Mouse (Mus musculus): Measurements from ENCODE around the gene Riiad1.

The Riiad1 gene

GRCm38 (mm10) chr3:94476301-94477035 lies 3.7 kb downstream of the Riiad1 start:
- DNase-seq (ENCODE audit: low read depth, low spot score), result no peak
- no peaks in the 10 kb centered on the region for H3K36me3 ChIP-seq (ENCODE audit: control insufficient read depth, insufficient read depth, low read length, poor library complexity, severe bottlenecking)
- no peaks in the 10 kb centered on the region; the same call in 1 of the 2 replicates for H3K27me3 ChIP-seq (ENCODE audit: control insufficient read depth, insufficient read depth, low read length, poor library complexity, severe bottlenecking)

- DNase-seq (ENCODE audit: low read depth, low spot score), result no peak
- H3K27me3 ChIP-seq (ENCODE audit: control insufficient read depth, insufficient read depth, low read length, poor library complexity, severe bottlenecking), result no peaks in the 10 kb centered on the region; the same call in 1 of the 2 replicates
- H3K36me3 ChIP-seq (ENCODE audit: control insufficient read depth, insufficient read depth, low read length, poor library complexity, severe bottlenecking), result no peaks in the 10 kb centered on the region
Measured at GRCm38 (mm10) chr3:94473567-94474232, 6.4 kb downstream of the Riiad1 start.

DNA sequence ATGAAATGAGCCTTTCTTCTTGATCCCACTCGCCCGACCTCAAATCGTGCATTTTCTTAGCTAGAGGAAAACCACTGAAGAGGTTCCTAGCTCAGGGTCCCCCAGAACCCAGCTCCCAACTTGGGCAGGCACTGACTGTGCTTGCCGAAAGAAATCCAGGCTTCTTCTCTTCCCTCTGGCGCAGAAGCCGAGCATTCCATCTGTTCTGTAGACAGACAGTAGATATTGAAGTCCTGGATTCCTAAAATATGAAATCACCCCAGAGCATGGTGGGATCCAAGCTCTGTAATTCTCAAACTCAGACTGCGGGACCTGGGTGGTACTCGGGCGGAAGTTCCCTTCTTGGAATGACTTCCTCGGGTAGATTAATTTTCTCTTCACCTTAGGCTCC lies 7.0 kb downstream of the Riiad1 start:
- no peaks in the 10 kb centered on the region for H3K36me3 ChIP-seq (ENCODE audit: control insufficient read depth, insufficient read depth, low read length, poor library complexity, severe bottlenecking)
- H3K27me3 ChIP-seq (ENCODE audit: control insufficient read depth, insufficient read depth, low read length, poor library complexity, severe bottlenecking), result no peaks in the 10 kb centered on the region; the same call in 1 of the 2 replicates
- no peak for DNase-seq (ENCODE audit: low read depth, low spot score)

GRCm38 (mm10) chr3:94472447-94473114 lies 7.6 kb downstream of the Riiad1 start:
- DNase-seq (ENCODE audit: low read depth, low spot score), result no peak
- H3K27me3 ChIP-seq (ENCODE audit: control insufficient read depth, insufficient read depth, low read length, poor library complexity, severe bottlenecking), result no peaks in the 10 kb centered on the region
- H3K36me3 ChIP-seq (ENCODE audit: control insufficient read depth, insufficient read depth, low read length, poor library complexity, severe bottlenecking), result no peaks in the 10 kb centered on the region

- DNase-seq (ENCODE audit: low read depth, low spot score), result no peak
- Histone ChIP-seq H3K36me3 (ENCODE audit: control insufficient read depth, insufficient read depth, low read length, poor library complexity, severe bottlenecking) (no peaks in the 10 kb centered on the region), H3K27me3 (ENCODE audit: control insufficient read depth, insufficient read depth, low read length, poor library complexity, severe bottlenecking) (no peaks in the 10 kb centered on the region)
Measured at GRCm38 (mm10) chr3:94468931-94469330, 11.2 kb downstream of the Riiad1 start.

- DNase-seq (ENCODE audit: low read depth, low spot score), result no peak
Measured at GRCm38 (mm10) chr3:94465632-94466430, 14.3 kb downstream of the Riiad1 start.

GRCm38 (mm10) chr3:94463926-94464578 lies 16.1 kb downstream of the Riiad1 start:
- no peaks in the 10 kb centered on the region for H3K36me3 ChIP-seq (ENCODE audit: control insufficient read depth, insufficient read depth, low read length, poor library complexity, severe bottlenecking)
- no peaks in the 10 kb centered on the region for H3K27me3 ChIP-seq (ENCODE audit: control insufficient read depth, insufficient read depth, low read length, poor library complexity, severe bottlenecking)
- DNase-seq (ENCODE audit: low read depth, low spot score), result no peak

More at GRCm38 (mm10) chr3:94465632-94466430, 14.3 kb downstream of the Riiad1 start:
- H3K36me3 ChIP-seq (ENCODE audit: control insufficient read depth, insufficient read depth, low read length, poor library complexity, severe bottlenecking), result no peaks in the 10 kb centered on the region
- no peaks in the 10 kb centered on the region for H3K27me3 ChIP-seq (ENCODE audit: control insufficient read depth, insufficient read depth, low read length, poor library complexity, severe bottlenecking)

- no peak for DNase-seq (ENCODE audit: low read depth, low spot score)
- no peaks in the 10 kb centered on the region for H3K27me3 ChIP-seq (ENCODE audit: control insufficient read depth, insufficient read depth, low read length, poor library complexity, severe bottlenecking)
- no peaks in the 10 kb centered on the region for H3K36me3 ChIP-seq (ENCODE audit: control insufficient read depth, insufficient read depth, low read length, poor library complexity, severe bottlenecking)
Measured at GRCm38 (mm10) chr3:94459834-94460233, 20.3 kb downstream of the Riiad1 start.

GRCm38 (mm10) chr3:94457055-94457454 lies 23.1 kb downstream of the Riiad1 start:
- H3K27me3 ChIP-seq (ENCODE audit: control insufficient read depth, insufficient read depth, low read length, poor library complexity, severe bottlenecking), result no peaks in the 10 kb centered on the region
- no peak for DNase-seq (ENCODE audit: low read depth, low spot score)
- H3K36me3 ChIP-seq (ENCODE audit: control insufficient read depth, insufficient read depth, low read length, poor library complexity, severe bottlenecking), result no peaks in the 10 kb centered on the region

GRCm38 (mm10) chr3:94456529-94457000 lies 23.6 kb downstream of the Riiad1 start:
- DNase-seq (ENCODE audit: low read depth, low spot score), result peak; percentile 87
- Histone ChIP-seq H3K36me3 (ENCODE audit: control insufficient read depth, insufficient read depth, low read length, poor library complexity, severe bottlenecking) (no peaks in the 10 kb centered on the region), H3K27me3 (ENCODE audit: control insufficient read depth, insufficient read depth, low read length, poor library complexity, severe bottlenecking) (no peaks in the 10 kb centered on the region)

GRCm38 (mm10) chr3:94449377-94449776 lies 30.8 kb downstream of the Riiad1 start:
- DNase-seq (ENCODE audit: low read depth, low spot score), result no peak
- Histone ChIP-seq H3K27me3 (ENCODE audit: control insufficient read depth, insufficient read depth, low read length, poor library complexity, severe bottlenecking) (no peaks in the 10 kb centered on the region), H3K36me3 (ENCODE audit: control insufficient read depth, insufficient read depth, low read length, poor library complexity, severe bottlenecking) (peaks cover 5% of the 10 kb centered on the region)

- H3K27me3 ChIP-seq (ENCODE audit: control insufficient read depth, insufficient read depth, low read length, poor library complexity, severe bottlenecking), result no peaks in the 10 kb centered on the region
- no peak for DNase-seq (ENCODE audit: low read depth, low spot score)
- H3K36me3 ChIP-seq (ENCODE audit: control insufficient read depth, insufficient read depth, low read length, poor library complexity, severe bottlenecking), result peaks cover 4% of the 10 kb centered on the region
Measured at GRCm38 (mm10) chr3:94443597-94443964, 36.6 kb downstream of the Riiad1 start, which contains the start of gene Oaz3. TSS of gene Oaz3 (minus strand) at chr3:94443915.

DNA sequence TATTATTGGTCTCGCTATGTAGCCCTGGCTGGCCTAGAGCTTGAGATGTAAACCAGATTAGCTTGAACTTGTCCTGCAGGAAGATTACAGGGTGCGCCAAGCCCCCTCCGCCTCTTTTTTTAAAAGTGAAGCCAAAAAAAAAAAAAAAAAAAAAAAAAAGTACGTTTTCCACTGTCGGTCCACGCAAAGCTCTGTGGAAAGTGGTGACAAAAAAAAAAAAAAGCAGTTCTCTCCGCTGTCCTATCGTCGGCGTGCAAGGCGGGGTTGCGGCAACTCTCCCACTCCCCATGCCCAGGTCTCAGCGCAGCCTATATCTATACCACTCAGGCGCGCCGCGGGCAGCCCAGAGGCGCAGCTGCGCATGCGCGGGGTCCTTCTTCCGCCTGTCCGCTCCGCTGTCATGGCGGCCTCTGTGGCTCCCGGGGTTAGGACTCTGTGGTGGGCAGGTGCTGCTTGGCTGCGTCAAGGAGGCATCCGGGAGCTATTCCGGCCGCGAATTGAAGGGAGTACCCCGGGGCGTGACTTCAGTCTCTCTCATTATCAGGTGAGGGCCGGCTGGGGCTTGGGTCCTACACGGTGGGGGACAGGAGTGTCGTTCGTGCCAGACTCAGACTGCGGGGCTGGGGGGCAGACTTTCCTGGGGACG lies 37.1 kb downstream of the Riiad1 start, which contains the start of gene Mrpl9:
Mrpl9 (plus strand) TSS at position 368 of the 646 bp plus-strand sequence.
- no peaks in the 10 kb centered on the region for H3K27me3 ChIP-seq (ENCODE audit: control insufficient read depth, insufficient read depth, low read length, poor library complexity, severe bottlenecking)
- peaks cover 4% of the 10 kb centered on the region for H3K36me3 ChIP-seq (ENCODE audit: control insufficient read depth, insufficient read depth, low read length, poor library complexity, severe bottlenecking)
- peak; percentile 95 for DNase-seq (ENCODE audit: low read depth, low spot score)
